Mouse (Mus musculus) liver, postnatal 0 days (tissue): Measurements from ENCODE around the gene Mgat4d.

Experiments used
- CTCF ChIP-seq: sonication (generic); IDR thresholded peaks from 2 replicates; pipeline ENCODE4 v1.5.1; 2016; ENCODE audit warnings: antibody characterized with exemption, low read depth
- EP300 ChIP-seq: IDR thresholded peaks from 2 replicates; pipeline ENCODE4 v1.6.1; 2016; ENCODE audit warnings: antibody characterized with exemption, low read depth, mild to moderate bottlenecking

- TF ChIP-seq CTCF, result no peak
- TF ChIP-seq EP300, result no peak
These were observed 16.2 kb upstream of the Mgat4d start, which contains the start of gene Elmod2 for GRCm38 (mm10) chr8:83331899-83332697.
